Mouse (Mus musculus) liver, embryonic 14.5 days (tissue): ENCODE data around the gene Arfip1.

Source experiments
- CTCF ChIP-seq: IDR thresholded peaks from 2 replicates; pipeline ENCODE4 v1.5.1; 2016; ENCODE audit warnings: antibody characterized with exemption, low read depth, control low read depth
- EP300 ChIP-seq: IDR thresholded peaks from 2 replicates; pipeline ENCODE4 v1.6.1; 2016; ENCODE audit warnings: antibody characterized with exemption, low read depth

GRCm38 (mm10) chr3:84467419-84468110, 114.9 kb downstream of the Arfip1 start:
- no peak for TF ChIP-seq CTCF
- no peak for TF ChIP-seq EP300
